Mouse (Mus musculus) right cerebral cortex, postnatal 4 days (tissue): ENCODE measurements at regions not wholly inside any gene's neighbourhood (a gene's known extent, or its start where the extent isn't known, plus 50 kb on each side); places are given as distances from the start of the nearest gene placed in this dataset.

Experiments
- DNase-seq: peaks from one replicate; pipeline ENCODE4 v3.0.0-alpha.2; 2022

- DNase-seq = no peak
Observed at GRCm38 (mm10) chr3:150752787-150753186, 684.9 kb upstream of the Adgrl4 start.

- DNase-seq = no peak
Observed at GRCm38 (mm10) chr3:150759854-150760253, 677.8 kb upstream of the Adgrl4 start.

DNA sequence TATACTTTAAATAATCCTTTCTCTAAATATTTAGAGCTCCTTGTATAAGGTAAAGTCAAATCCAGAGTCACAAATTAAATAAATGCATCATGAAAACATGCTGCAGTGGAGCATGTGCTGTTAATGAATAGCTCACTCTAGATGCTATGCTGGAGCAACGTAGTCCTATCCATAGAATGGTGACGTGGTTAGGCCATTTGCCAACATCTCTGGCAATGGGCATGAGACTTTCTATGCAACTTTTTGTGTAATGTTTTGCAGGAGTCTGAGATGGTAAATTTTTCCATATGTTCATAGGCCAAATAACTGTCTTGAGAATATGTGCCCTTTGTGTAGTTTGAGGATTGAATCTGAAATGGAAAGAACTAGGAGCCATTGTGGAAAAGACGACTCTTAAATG, 653.1 kb upstream of the Adgrl4 start:
- no peak for DNase-seq

DNA sequence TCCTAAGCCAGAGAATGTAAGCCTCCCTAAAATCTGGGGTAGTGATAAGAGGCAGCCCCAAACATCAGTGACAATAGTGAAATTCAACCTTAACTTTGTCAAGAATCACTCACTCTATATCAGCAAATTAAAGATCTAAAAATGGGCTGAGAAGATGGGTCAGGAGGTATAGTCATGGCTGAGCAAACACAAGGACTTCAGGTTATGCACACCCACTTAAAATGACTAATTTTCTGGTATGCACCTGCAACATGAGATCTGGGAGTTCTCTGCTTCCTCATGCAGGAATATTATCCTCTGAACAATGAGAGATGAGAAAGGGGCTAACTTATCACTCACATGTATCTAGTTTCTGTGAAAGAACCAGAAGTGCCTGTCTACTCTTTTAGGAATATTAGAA, 619.9 kb upstream of the Adgrl4 start:
- DNase-seq = no peak

GRCm38 (mm10) chr3:150819369-150819768, 618.3 kb upstream of the Adgrl4 start:
- DNase-seq = peak; percentile 11

DNA sequence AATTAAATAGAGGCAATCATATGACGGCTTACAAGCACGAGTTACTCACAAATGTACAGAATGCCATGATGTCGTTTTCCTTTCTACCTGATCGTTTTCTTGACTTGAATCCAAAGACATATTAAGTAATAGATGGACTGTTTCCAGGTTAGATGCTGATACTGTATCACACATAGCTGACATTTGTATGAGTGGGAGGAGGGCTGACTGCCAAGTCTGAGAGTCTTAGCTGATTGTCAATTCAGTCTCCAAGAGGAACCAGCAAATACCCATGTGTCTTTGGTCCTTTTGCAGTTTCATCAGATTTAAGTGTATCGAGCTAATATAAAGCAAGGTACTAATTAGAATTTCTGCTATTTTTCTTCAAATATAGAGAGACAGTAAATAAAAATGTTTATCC, 617.6 kb upstream of the Adgrl4 start:
- DNase-seq = peak; percentile 20

DNA sequence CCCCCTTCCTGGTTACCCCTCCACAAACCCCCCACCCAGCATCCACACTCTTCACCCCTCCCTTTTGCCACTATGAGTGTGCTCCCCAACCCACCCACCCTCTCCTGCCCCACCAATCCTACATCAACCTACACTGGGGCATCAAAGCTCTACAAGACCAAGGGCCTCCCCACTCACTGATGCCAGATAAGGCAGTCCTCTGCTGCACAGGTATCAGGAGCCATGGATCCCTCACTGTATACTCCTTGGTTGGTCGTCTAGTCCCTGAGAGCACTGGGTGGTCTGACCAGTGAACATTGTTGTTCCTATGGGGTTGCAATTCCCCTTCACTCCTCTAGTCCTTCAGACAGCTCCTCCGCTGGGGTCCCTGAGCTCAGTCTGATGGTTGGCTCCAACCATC, 591.7 kb upstream of the Adgrl4 start:
- DNase-seq = no peak

DNA sequence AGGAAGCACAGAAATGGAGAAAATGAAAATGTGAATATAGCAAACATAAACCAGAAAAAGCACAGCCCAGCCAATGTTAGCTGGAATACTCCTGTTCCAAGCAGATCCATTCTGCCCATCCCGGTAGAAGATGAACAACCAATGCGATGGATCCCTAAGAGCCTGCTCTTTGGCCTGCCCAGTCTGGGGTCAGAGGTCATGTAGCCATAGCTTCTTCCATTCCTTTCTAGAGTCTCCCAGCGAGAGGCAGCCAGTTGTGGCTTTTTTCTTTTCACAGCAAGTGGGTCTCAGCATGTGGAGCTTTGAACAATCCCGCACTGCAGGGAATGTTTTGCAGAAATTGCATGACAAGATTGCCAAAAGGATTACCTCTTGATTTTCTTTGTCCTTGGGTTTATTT, 585.6 kb upstream of the Adgrl4 start:
- DNase-seq = no peak

- DNase-seq = no peak
Observed at GRCm38 (mm10) chr3:150896668-150897067, 541.0 kb upstream of the Adgrl4 start.

GRCm38 (mm10) chr3:150910091-150910490, 527.6 kb upstream of the Adgrl4 start:
- DNase-seq = no peak

GRCm38 (mm10) chr3:150954897-150955296, 482.8 kb upstream of the Adgrl4 start:
- DNase-seq = peak; percentile 3

DNA sequence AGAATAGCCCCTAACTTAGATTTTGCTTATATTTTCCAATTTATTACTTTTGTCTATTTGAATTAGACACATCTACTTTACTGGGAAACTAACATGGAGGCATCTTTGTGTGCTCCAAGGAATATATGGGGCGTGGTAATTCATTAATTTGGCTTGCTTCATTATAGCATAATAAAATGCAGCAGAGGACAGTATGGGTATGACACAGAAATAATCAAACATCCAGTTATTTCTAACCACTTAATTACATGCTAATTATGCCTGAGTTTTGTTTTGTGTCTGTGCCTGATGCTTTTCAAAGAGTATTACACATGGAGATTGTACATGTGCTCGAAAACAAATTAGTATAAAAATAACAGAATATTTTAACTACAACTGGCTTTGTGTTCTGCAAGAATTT, 438.0 kb upstream of the Adgrl4 start:
- no peak for DNase-seq

DNA sequence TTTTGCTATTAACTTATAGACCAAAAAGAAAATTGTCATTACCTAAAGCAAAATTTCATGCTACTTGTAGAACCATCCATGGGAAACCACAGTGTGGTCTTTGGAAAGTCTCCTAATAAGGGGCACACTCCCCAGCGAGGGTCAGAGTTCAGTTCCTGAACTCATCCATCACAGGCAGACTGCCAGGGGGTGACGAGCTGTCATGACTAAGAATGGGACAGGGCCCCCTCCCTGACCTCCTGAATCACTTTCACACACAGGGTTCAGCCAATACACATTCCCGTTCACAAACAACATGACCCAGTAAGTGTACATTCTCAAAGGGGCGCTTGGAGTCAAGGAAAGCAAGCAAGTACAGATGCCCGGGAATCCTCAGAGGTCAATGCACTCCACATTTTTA, 437.5 kb upstream of the Adgrl4 start:
- peak; percentile 8 for DNase-seq

GRCm38 (mm10) chr3:151001881-151002412, 435.7 kb upstream of the Adgrl4 start:
- DNase-seq = peak; percentile 70

DNA sequence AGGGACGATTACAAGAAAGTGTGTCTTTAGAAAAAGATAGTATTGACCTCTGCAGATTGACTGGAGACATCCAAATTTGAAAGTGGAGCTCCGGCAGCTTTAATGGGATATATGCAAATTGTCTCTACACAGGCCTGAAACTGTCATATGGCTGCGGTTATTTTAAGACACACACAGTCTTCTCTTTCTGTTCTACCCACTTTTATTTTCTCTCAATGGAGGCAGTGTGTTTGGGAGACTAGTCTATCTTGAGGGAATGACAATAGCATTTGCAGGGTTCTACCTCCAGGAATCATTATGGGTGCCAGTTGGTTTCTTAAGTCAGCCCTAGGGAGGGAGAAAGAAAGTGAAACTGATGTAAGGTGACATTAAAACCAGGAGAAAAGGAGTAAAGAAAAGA, 434.2 kb upstream of the Adgrl4 start:
- no peak for DNase-seq

DNA sequence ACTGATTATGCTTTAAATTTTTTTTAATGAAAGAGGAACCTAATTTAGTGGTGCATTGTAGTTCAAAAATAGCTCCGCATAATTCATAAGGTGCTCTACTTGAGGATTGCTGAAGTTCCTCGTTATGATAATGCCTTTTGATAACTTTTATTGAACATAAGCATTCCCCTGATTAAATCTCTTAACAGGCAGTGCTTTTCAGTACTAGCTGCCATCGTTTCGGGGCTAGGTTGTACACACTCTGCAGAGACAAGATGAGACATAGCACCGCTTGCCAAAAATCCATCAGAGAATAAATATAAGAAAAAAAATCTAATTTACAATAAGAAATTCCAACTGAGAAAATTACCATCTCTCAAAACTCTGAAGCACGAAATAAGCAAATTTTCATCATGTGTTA, 433.7 kb upstream of the Adgrl4 start:
- no peak for DNase-seq

GRCm38 (mm10) chr3:151020014-151020413, 417.7 kb upstream of the Adgrl4 start:
- DNase-seq = no peak

- DNase-seq = no peak
Observed at GRCm38 (mm10) chr3:151057491-151057890, 380.2 kb upstream of the Adgrl4 start.

DNA sequence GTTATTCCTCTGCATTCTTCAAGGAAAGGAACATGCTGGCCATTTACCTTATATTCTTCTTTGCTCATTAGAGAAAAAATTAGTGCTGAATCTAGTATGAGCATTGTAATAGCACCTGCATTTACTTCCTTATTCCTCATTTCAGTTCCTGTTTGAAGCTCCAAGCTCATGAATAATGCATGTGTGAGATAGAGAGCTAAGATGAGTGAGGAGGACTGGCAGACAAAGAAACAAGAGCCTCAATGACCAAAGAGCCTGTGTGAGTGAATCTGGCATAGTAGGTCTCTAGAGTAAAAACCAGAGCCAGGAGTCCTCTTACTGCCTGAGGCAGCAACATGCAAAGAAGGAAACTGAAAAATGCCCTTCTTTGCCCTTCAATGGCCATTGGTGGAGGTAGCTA, 365.4 kb upstream of the Adgrl4 start:
- no peak for DNase-seq

GRCm38 (mm10) chr3:151116831-151117230, 320.9 kb upstream of the Adgrl4 start:
- no peak for DNase-seq

GRCm38 (mm10) chr3:151117583-151118041, 320.1 kb upstream of the Adgrl4 start:
- no peak for DNase-seq

DNA sequence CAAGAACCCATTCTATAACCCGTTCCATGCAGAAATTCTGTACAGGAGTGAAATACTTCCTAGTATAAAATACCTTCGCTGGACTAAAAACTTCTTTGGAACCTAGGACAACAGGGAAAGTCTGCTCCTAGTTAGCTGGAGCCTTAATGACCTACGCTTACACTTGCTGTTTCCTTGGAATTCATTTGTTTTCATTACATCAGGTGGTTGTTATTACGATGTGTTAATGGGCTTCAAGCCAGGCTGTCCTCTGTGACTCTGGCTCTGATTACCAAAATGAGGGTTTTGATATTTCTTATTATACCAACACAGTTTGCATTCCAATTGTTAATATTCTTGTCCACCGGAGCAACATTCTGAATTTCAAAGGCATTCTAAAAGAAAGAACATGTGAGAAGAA, 313.6 kb upstream of the Adgrl4 start:
- DNase-seq = no peak

DNA sequence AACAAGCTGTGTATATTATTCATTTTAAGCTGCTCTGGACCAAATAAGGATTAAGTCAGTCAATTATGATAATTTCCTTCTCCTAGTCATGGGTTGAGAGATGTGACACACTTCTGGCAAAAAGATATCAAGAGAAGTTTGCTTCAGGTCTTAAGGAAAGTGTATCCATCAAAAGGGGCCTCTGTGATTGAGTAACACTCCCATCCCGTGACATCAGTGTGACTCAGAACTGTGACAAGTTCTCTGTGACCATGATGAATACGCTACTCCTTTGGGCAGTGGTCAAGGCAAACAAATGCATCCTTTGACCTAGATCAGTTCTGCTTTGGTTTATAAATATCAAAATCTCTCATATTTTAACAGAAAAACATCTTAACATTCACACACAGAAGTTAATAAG, 290.8 kb upstream of the Adgrl4 start:
- DNase-seq = no peak

- DNase-seq = no peak
Observed at GRCm38 (mm10) chr3:151153340-151153739, 284.3 kb upstream of the Adgrl4 start.

- no peak for DNase-seq
Observed at GRCm38 (mm10) chr3:151160516-151160915, 277.2 kb upstream of the Adgrl4 start.

- no peak for DNase-seq
Observed at GRCm38 (mm10) chr3:151182132-151182531, 255.6 kb upstream of the Adgrl4 start.
